Mouse (Mus musculus): ENCODE data around the gene Hpcal1.

Gene Hpcal1

GRCm38 (mm10) chr12:17715720-17716478 is 25.2 kb downstream of the Hpcal1 start:
- no peak for DNase-seq (ENCODE audit: low spot score)

- no peak for DNase-seq (ENCODE audit: low spot score)
Measured at GRCm38 (mm10) chr12:17717257-17717656, 26.6 kb downstream of the Hpcal1 start.

GRCm38 (mm10) chr12:17718146-17718545 is 27.5 kb downstream of the Hpcal1 start:
- DNase-seq (ENCODE audit: low spot score), result no peak

- DNase-seq (ENCODE audit: low spot score), result peak; percentile 38
Measured at GRCm38 (mm10) chr12:17721058-17721457, 30.4 kb downstream of the Hpcal1 start.

- DNase-seq (ENCODE audit: low spot score), result no peak
Measured at GRCm38 (mm10) chr12:17722452-17723181, 32.0 kb downstream of the Hpcal1 start.

GRCm38 (mm10) chr12:17723182-17723570 is 32.5 kb downstream of the Hpcal1 start:
- DNase-seq (ENCODE audit: low spot score), result peak; percentile 21

- DNase-seq (ENCODE audit: low spot score), result no peak
Measured at GRCm38 (mm10) chr12:17723999-17724398, 33.3 kb downstream of the Hpcal1 start.

- no peak for DNase-seq (ENCODE audit: low spot score)
Measured at GRCm38 (mm10) chr12:17724412-17725090, 33.9 kb downstream of the Hpcal1 start.

- DNase-seq (ENCODE audit: low spot score), result no peak
Measured at GRCm38 (mm10) chr12:17725592-17725991, 34.9 kb downstream of the Hpcal1 start.

- no peak for DNase-seq (ENCODE audit: low spot score)
Measured at GRCm38 (mm10) chr12:17726576-17727320, 36.1 kb downstream of the Hpcal1 start.

- no peak for DNase-seq (ENCODE audit: low spot score)
Measured at GRCm38 (mm10) chr12:17727676-17728339, 37.2 kb downstream of the Hpcal1 start.

GRCm38 (mm10) chr12:17729211-17729900 is 38.7 kb downstream of the Hpcal1 start:
- DNase-seq (ENCODE audit: low spot score), result no peak

- no peak for DNase-seq (ENCODE audit: low spot score)
Measured at GRCm38 (mm10) chr12:17732006-17732405, 41.4 kb downstream of the Hpcal1 start.

- no peak for DNase-seq (ENCODE audit: low spot score)
Measured at GRCm38 (mm10) chr12:17732546-17732945, 41.9 kb downstream of the Hpcal1 start.

- peak; percentile 10 for DNase-seq (ENCODE audit: low spot score)
Measured at GRCm38 (mm10) chr12:17733114-17733904, 42.7 kb downstream of the Hpcal1 start.

GRCm38 (mm10) chr12:17736396-17736795 is 45.7 kb downstream of the Hpcal1 start:
- no peak for DNase-seq (ENCODE audit: low spot score)

- DNase-seq (ENCODE audit: low spot score), result no peak
Measured at GRCm38 (mm10) chr12:17736859-17737577, 46.4 kb downstream of the Hpcal1 start.

GRCm38 (mm10) chr12:17737808-17738207 is 47.2 kb downstream of the Hpcal1 start:
- DNase-seq (ENCODE audit: low spot score), result no peak

- no peak for DNase-seq (ENCODE audit: low spot score)
Measured at GRCm38 (mm10) chr12:17738473-17738872, 47.8 kb downstream of the Hpcal1 start.

All from adipocyte (in vitro differentiated cells).